ENCODE assay signal across 12 mouse cellular contexts in the genomic region with DNA sequence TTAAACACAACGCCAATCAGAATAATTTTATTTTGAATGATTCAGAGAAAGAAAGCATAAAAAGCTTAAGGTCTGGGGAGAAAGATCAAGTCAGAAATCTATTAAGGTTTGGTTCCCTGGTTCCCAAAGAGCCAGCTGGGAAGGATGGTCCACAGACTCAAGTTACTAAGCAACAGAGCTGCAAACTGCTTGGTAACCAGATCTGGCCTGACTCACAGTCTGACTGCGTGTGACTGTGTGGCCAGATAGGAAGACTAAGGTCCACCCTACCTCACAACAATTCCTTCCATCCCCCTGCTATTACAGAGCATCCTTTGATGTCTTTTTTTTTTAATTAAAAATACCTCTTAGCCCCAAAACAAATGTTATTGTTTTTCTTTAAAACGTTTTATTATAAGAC.
DNase-seq lines count a peak whose midpoint lies in the region; ATAC-seq and TF ChIP-seq lines count a peak whose summit lies in the region.
"Had no signal": no experiment of that assay in that cellular context is flagged by ENCODE, and none has a peak within 500 bp of the region (broad histone marks: within the 10 kb centered on the region; RNA-seq: fewer than 3 reads in every experiment).

No protein-coding gene starts in this region.

- peak; percentile 28 to 34 for DNase-seq in cerebellum, postnatal 14 days
- DNase-seq in cerebellum, adult 18-20 months = no peak
- DNase-seq in kidney, adult 18-20 months = no peak
- peak; percentile 74 for DNase-seq in MN1 (ENCODE audit: low spot score)
- DNase-seq in layer of hippocampus, adult 2 months (ENCODE audit: low spot score in 2 of 2) = peak; percentile 47 to 52
- DNase-seq in spleen, postnatal 10 days (ENCODE audit: low spot score in 2 of 2) = no peak
- no peak for DNase-seq in kidney, adult 9 months
- DNase-seq: kidney, adult 11 months; lung, postnatal 36 days; thymus, adult 18-20 months had no signal

- no peak for TF ChIP-seq CTCF in layer of hippocampus, adult 2 months (conservative IDR thresholded peaks at IDR 0.05)

- H3K9ac ChIP-seq in kidney, embryonic 15.5 days = no peak overlapping the region

- H3K27ac ChIP-seq in kidney, embryonic 15.5 days = no peak overlapping the region
- peak overlapping the region; percentile 64 for H3K27ac ChIP-seq in layer of hippocampus, adult 2 months
- H3K27ac ChIP-seq: forebrain, embryonic 10.5 days had no signal

- no peak overlapping the region for H3K4me2 ChIP-seq in kidney, embryonic 15.5 days

- H3K4me1 ChIP-seq in kidney, embryonic 15.5 days = no peaks in the 10 kb centered on the region

- 55% methylated on average over 3 of the region's 3 CpGs for WGBS in kidney, embryonic 15.5 days

- peak; percentile 70; the same call in 1 of the 2 replicates for ATAC-seq in kidney, embryonic 15.5 days (replicated peaks; ENCODE audit: low FRiP score)

- H3K36me3 ChIP-seq in kidney, embryonic 15.5 days = no peaks in the 10 kb centered on the region
- H3K36me3 ChIP-seq: forebrain, embryonic 10.5 days had no signal

- H3K27me3 ChIP-seq in kidney, embryonic 15.5 days = no peaks in the 10 kb centered on the region

- no peak overlapping the region for H3K4me3 ChIP-seq in kidney, embryonic 15.5 days (replicated peaks)
- H3K4me3 ChIP-seq in layer of hippocampus, adult 2 months = no peak overlapping the region
- H3K4me3 ChIP-seq: forebrain, embryonic 10.5 days had no signal

- H3K9me3 ChIP-seq in kidney, embryonic 15.5 days (replicated peaks) = no peaks in the 10 kb centered on the region
- H3K9me3 ChIP-seq: forebrain, embryonic 10.5 days had no signal

Comparison
In these comparisons a context has a peak if more than half of its experiments do, and no peak if none do; other contexts are left out.
1. DNase-seq: peak in cerebellum, postnatal 14 days (2 of 2), MN1 (single experiment) and layer of hippocampus, adult 2 months (2 of 2); none in cerebellum, adult 18-20 months (0 of 2), kidney, adult 18-20 months (single experiment), spleen, postnatal 10 days (0 of 2) and kidney, adult 9 months (single experiment).